Mouse (Mus musculus) E14TG2a.4 (cell line): ENCODE results near the gene Med23.

Experiments
- CTCF ChIP-seq: conservative IDR thresholded peaks from 2 replicates; pipeline ENCODE4 v1.5.1; 2014; ENCODE audit warnings: low read length
- POU5F1 ChIP-seq: IDR thresholded peaks from 2 replicates; pipeline ENCODE4 v1.6.1; 2014; ENCODE audit warnings: low read length, borderline replicate concordance

DNA sequence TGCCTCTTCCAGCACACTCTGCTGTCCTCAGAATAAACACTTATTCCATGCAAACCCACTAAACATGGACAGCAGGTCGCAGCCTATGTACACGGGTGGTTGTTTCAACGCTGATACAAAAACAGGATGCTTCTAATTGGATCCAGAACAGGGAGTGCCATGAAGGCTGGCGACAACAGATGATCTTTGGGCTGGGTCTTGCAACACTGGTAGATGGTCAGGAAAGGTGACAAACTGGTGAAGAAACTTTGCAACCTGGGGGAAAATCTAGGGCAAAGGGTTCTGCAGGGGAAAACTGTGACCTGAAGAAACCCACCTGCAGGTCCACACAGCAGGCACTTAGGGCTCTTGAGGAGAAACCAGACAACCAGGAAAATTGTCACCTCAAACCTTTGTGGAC, 53.2 kb downstream of the Med23 start:
- TF ChIP-seq CTCF (no peak), POU5F1 (no peak)
